Mouse (Mus musculus) stomach, postnatal 0 days (tissue): ENCODE results near the gene Tmem140. TPM values are rescaled to one million over a fixed set of nuclear protein-coding genes. Genes with fewer than 3 reads are reported as not detected.

Experiments used
- ATAC-seq: fragments of 200-750 bp; cut with Nextera tagmentation; 2 replicates; pipeline ENCODE4 v1.8.0; 2017; ENCODE audit not compliant: low FRiP score, low TSS enrichment
- DNase-seq: peaks from one replicate; pipeline ENCODE4 v3.0.0-alpha.2; 2016; ENCODE audit warnings: low spot score
- H3K27ac ChIP-seq: fragments of 300-500 bp; sonication (generic); replicated peaks from 2 replicates; pipeline ENCODE4 v1.5.1; 2014; ENCODE audit warnings: mild to moderate bottlenecking, control low read depth
- H3K27me3 ChIP-seq: fragments of 300-500 bp; sonication (generic); 2 replicates; pipeline ENCODE4 v1.6.1; 2014; ENCODE audit warnings: low read length; ENCODE audit not compliant: control insufficient read depth, insufficient read depth
- H3K36me3 ChIP-seq: fragments of 300-500 bp; sonication (generic); 2 replicates; pipeline ENCODE4 v1.6.1; 2014; ENCODE audit warnings: low read length, mixed read lengths; ENCODE audit not compliant: control insufficient read depth, insufficient read depth
- H3K4me1 ChIP-seq: fragments of 300-500 bp; sonication (generic); replicated peaks from 2 replicates; pipeline ENCODE4 v1.6.1; 2014; ENCODE audit warnings: antibody characterized with exemption; ENCODE audit not compliant: control insufficient read depth, insufficient read depth
- H3K4me2 ChIP-seq: fragments of 300-500 bp; sonication (generic); replicated peaks from 2 replicates; pipeline ENCODE4 v1.6.1; 2014; ENCODE audit warnings: low read depth, mild to moderate bottlenecking, control low read depth, moderate library complexity
- H3K4me3 ChIP-seq: fragments of 300-500 bp; sonication (generic); 2 replicates; pipeline ENCODE4 v1.5.1; 2014; ENCODE audit warnings: low read depth, low read length, control low read depth
- H3K9ac ChIP-seq: fragments of 300-500 bp; sonication (generic); 2 replicates; pipeline ENCODE4 v1.6.1; 2014; ENCODE audit warnings: mild to moderate bottlenecking, low read length, control low read depth, mixed read lengths
- H3K9me3 ChIP-seq: fragments of 300-500 bp; sonication (generic); 2 replicates; pipeline ENCODE4 v1.6.1; 2016; ENCODE audit warnings: low read length; ENCODE audit not compliant: control insufficient read depth
- CTCF ChIP-seq: IDR thresholded peaks from 2 replicates; pipeline ENCODE4 v1.5.1; 2016; ENCODE audit warnings: antibody characterized with exemption, low read depth, mild to moderate bottlenecking, moderate library complexity
- EP300 ChIP-seq: optimal IDR thresholded peaks from 2 replicates; pipeline ENCODE3; 2016; ENCODE audit warnings: antibody characterized with exemption
- WGBS: fragments of 180-500 bp; shearing (Covaris S2); extraction: QIAGEN DNeasy Blood & Tissue Kit; methylation state at CpG from one replicate; pipeline ENCODE4 v1.1.7; 2014; 5-methylcytosine and 5-hydroxymethylcytosine counted together
- polyA plus RNA-seq: library from polyadenylated mRNA; unstranded; fragments of >200 nt; fragmentation: Nextera tagmentation; extraction: Ambion mirVana; gene quantifications from 2 replicates; pipeline ENCODE4 v1.2.1, GENCODE M21; 2015

Tmem140 gene
- polyA plus RNA-seq, 1 experiment from 2014 or later, result 8.3 TPM

DNA sequence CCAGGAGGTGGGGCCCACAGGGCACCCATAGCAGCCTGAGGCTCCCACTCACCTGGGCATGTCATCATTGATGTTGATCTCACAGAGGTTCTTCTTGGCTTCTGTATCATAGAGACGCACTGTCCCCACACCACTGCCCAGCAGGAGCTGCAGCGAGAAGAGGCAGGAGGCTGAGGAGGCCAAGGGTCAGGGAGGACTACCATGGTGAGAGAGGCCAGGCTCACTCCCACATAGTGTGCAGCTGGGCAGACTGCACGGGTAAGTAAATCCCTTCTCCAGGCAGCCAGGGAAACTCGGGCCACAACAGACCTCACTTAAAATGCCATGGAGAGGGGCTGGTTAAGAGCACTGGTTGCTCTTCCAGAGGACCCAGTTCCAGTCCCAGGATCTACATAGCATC lies 26.2 kb downstream of the Tmem140 start:
- Histone ChIP-seq H3K27ac (no peak overlapping the region), H3K4me2 (no peak overlapping the region), H3K36me3 (peaks cover 3% of the 10 kb centered on the region), H3K4me3 (no peak overlapping the region), H3K27me3 (no peaks in the 10 kb centered on the region), H3K9ac (no peak overlapping the region), H3K9me3 (no peaks in the 10 kb centered on the region), H3K4me1 (no peaks in the 10 kb centered on the region)
- 71% methylated on average over 4 of the region's 4 CpGs for WGBS
- DNase-seq, result no peak
- TF ChIP-seq CTCF, result no peak
- TF ChIP-seq EP300, result no peak
- ATAC-seq, result 0 out of 2 replicates have a peak, but pooled peaks have one; percentile 8

DNA sequence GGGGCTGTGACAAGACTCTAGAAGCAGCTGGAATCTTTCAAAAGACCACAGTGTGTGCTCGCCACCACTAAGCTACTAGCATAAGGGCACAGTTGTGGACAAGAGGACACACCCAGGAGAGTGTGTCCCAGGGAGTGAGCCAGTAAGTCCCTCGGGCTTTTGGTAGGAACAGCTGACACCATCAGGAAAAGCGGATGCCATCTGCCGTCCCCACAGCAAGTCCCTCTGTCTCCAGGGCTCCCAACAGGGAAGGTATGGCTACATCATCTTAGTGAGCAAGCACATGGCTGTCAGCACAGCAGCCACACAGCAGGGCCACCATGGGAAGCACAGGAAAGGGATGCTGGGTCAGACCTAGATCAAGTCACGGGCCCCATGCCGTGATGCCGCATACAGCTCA lies 32.6 kb downstream of the Tmem140 start:
- Histone ChIP-seq H3K4me1 (no peaks in the 10 kb centered on the region), H3K36me3 (peaks cover 9% of the 10 kb centered on the region), H3K4me3 (no peak overlapping the region), H3K27ac (no peak overlapping the region), H3K9ac (no peak overlapping the region), H3K27me3 (no peaks in the 10 kb centered on the region), H3K9me3 (no peaks in the 10 kb centered on the region), H3K4me2 (no peak overlapping the region)
- ATAC-seq (no peak), DNase-seq (no peak)
- TF ChIP-seq CTCF, result no peak
- TF ChIP-seq EP300, result no peak
- WGBS, result 88% methylated on average over 7 of the region's 7 CpGs

DNA sequence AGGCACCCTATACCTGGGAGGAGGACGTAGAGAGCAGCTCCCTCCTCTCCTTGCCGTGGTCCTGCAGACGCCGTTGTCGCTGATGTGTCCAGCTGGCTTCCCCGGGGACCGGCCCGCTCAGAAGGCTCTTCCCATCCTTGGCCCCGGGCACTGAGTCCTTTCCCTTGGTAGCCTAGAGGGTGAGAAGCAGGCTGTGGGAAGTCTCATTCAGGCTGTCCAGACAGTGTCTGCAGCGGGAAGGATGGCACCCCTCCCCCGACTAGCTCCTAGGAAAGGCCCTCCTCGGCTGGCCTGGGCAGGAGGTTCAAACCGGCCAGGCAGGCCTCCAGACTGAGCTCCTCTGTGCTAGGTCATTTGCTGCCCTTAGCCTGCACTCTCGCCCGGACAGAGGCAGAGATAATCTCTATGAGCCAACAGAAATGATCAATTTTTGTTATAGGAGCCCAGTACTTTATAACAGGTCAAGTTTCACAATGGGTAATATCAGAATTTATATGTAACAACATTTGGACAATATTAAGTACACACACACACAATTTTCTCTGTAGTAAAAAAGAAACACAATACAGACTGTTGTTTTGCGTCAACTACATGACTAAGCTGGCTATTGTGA lies 33.3 kb downstream of the Tmem140 start:
- H3K4me2 ChIP-seq, result no peak overlapping the region

DNA sequence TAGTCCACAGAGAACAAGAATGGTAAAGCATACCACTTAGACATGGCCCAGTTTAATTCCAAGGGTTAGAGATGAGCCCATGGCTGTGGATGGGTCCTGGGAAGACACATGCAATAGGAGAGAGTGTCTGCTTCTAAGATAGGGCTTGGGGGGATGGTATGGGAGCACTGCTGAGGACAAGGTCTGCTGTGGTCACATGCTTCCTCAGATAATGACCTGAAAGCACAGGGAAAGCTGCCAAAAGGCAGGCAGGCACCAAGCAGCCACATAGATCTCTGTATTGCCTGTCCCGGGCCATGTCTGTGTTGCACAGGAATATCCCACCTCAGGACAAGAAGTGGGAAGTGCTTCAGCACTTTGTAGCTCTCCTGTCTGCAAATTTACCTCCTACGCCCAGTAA lies 36.2 kb downstream of the Tmem140 start:
- no peak overlapping the region for H3K27ac ChIP-seq
- peaks cover 6% of the 10 kb centered on the region for H3K36me3 ChIP-seq
- H3K9me3 ChIP-seq, result no peaks in the 10 kb centered on the region
- no peak overlapping the region for H3K9ac ChIP-seq
- DNase-seq (no peak), ATAC-seq (no peak)
- no peaks in the 10 kb centered on the region for H3K4me1 ChIP-seq
- no peak overlapping the region for H3K4me2 ChIP-seq
- TF ChIP-seq CTCF (no peak), EP300 (no peak)
- H3K27me3 ChIP-seq, result no peaks in the 10 kb centered on the region
- WGBS, result 86% methylated on average over 2 of the region's 2 CpGs
- H3K4me3 ChIP-seq, result no peak overlapping the region

More for the DNA sequence above, 33.3 kb downstream of the Tmem140 start:
- Histone ChIP-seq H3K36me3 (peaks cover 9% of the 10 kb centered on the region), H3K4me3 (no peak overlapping the region), H3K27me3 (no peaks in the 10 kb centered on the region), H3K9me3 (no peaks in the 10 kb centered on the region), H3K4me1 (no peaks in the 10 kb centered on the region), H3K27ac (no peak overlapping the region), H3K9ac (no peak overlapping the region)
- DNase-seq (no peak), ATAC-seq (no peak)
- no peak for TF ChIP-seq EP300
- no peak for TF ChIP-seq CTCF
- 65% methylated on average over 16 of the region's 16 CpGs for WGBS

DNA sequence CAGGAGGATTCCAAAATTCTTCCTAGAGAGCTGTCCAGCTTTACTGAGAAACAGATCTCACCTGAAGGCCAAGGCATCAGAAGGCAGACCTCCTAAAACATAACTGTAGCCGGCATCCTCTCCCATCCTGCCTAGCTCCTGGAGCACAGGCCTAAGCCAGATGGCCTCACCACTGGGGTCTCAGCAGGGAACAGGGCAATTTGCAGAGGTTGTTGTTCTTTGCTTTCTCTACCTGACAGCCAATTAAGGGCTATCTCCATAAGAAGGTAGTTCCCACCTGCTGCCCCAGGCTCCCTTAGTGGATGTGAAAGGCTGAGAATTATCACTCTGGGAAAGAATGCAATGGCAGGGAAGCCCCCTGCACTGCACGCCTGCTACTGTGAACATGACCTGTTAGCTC lies 38.0 kb downstream of the Tmem140 start:
- Histone ChIP-seq H3K27ac (no peak overlapping the region), H3K36me3 (peaks cover 2% of the 10 kb centered on the region), H3K4me2 (no peak overlapping the region), H3K27me3 (no peaks in the 10 kb centered on the region), H3K9ac (no peak overlapping the region), H3K4me3 (no peak overlapping the region), H3K4me1 (no peaks in the 10 kb centered on the region), H3K9me3 (no peaks in the 10 kb centered on the region)
- 87% methylated on average over 2 of the region's 2 CpGs for WGBS
- TF ChIP-seq CTCF (no peak), EP300 (no peak)
- ATAC-seq, result no peak
- DNase-seq, result no peak

DNA sequence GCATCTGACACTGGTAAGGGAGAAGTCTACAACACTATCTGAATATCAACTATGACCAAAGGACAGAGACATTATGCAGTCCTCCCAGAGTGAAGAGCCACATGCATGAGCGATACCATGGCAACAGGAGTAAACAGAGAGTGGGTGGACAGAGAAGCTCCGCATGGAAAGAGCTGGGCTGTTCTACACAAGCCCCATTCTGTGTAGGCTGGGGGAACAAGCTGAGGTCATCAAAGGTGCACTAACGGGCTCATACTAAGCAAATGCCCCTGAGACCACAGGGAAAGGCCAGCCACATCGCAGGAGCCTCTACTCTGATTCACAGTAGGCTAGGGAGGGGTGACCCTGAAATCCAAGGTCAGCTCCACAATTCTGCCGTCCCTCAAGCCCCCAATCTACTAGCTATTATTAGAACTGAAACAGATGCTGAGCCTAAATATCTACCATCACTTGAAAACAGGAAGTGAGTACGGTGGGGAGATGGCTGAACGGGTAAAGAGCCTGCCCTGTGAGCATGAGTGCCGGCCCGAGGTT lies 39.0 kb downstream of the Tmem140 start:
- Histone ChIP-seq H3K9me3 (no peaks in the 10 kb centered on the region), H3K9ac (no peak overlapping the region), H3K27me3 (no peaks in the 10 kb centered on the region), H3K4me2 (no peak overlapping the region), H3K27ac (no peak overlapping the region), H3K4me1 (no peaks in the 10 kb centered on the region), H3K36me3 (peaks cover 3% of the 10 kb centered on the region), H3K4me3 (no peak overlapping the region)
- TF ChIP-seq EP300, result no peak
- no peak for TF ChIP-seq CTCF
- ATAC-seq, result peak; percentile 21; the same call in 1 of the 2 replicates
- WGBS, result 48% methylated on average over 9 of the region's 9 CpGs
- DNase-seq, result no peak
